Mouse (Mus musculus) Patski (cell line): ENCODE measurements around the gene Prkcb. TPM values are rescaled to one million over a fixed set of nuclear protein-coding genes. Genes with fewer than 3 reads are reported as not detected.

ENCODE experiments used
- ATAC-seq: fragments of 100-300 bp; one replicate; pipeline ENCODE4 v1.8.0; 2021
- CTCF ChIA-PET: fragments of 350-600 bp; sonication (Branson Sonifier 250); formaldehyde crosslinking; loops from one replicate; lab custom pipeline; 2022; ENCODE audit warnings: inconsistent platforms; lab: Charles Lee
- POLR2A ChIA-PET: fragments of 350-600 bp; sonication (Branson Sonifier 250); formaldehyde crosslinking; loops from one replicate; lab custom pipeline; 2022; ENCODE audit warnings: antibody characterized with exemption, inconsistent platforms; lab: Charles Lee
- DNase-seq: peaks from one replicate; pipeline ENCODE4 v3.0.0-alpha.2; 2011; ENCODE audit warnings: low read depth, low spot score
- H3K27me3 ChIP-seq: fragments of 371-371 bp; one replicate; pipeline ENCODE4 v1.5.1; 2021
- CTCF ChIP-seq: fragments of 100-300 bp; IDR thresholded peaks from one replicate; pipeline ENCODE4 v1.5.1; 2021
- in situ Hi-C: fragments of 300-500 bp; cut with MboI; formaldehyde crosslinking; loops from 3 replicates; pipeline ENCODE4 v1.11.1; 2018; ENCODE audit warnings: low pct_unique_long_range_greater_than_20kb, mixed read lengths
- polyA plus RNA-seq: library from polyadenylated mRNA; unstranded; gene quantifications from one replicate; pipeline ENCODE4 v1.2.3, GENCODE M21; 2021

The Prkcb gene
- polyA plus RNA-seq, 1 experiment from 2014 or later = not detected

DNA sequence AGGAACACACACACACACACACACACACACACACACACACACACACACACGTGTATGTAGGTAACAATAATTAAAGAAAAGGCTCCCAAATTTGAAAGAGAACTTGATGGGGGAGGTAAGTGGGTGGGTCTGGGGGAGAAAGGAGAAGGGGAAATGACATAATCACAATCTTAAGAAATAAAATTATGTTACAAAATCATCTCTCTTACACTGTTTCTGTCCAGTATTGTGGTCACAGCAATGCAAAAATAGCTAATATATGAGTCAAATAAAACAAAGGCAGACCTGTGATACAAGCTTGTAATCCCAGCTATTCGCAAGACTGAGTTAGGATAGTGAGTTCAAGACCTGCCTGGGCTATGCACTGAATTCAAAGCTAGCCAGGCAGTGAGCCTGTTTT, 94.7 kb downstream of the Prkcb start:
- no peak for ATAC-seq
- in situ Hi-C loops = no loop called here
- TF ChIP-seq CTCF = no peak
- ChIA-PET CTCF (no interaction called here), POLR2A (no interaction called here)
- DNase-seq = no peak
- peaks cover 9% of the 10 kb centered on the region for H3K27me3 ChIP-seq

DNA sequence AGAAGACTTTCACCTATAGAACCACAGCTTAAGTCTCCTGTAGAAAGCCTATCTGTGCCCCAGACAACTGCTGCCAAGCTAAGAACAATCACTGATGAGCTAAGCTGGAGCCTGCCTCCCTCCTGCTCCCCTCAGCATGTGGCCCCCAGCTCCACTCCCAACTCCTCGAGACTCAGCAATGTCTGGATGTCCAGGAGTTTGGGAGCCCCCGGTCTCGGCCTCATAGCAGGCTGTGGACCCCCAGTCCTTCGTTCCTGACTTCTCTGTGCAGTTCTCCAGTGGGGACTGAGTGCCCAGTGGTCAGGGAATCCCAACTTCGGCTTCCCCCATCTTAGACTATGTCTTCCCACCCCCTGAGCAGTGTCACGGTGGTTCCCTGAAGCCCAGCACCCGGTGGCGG, 96.3 kb downstream of the Prkcb start:
- no peak for ATAC-seq
- DNase-seq = no peak
- H3K27me3 ChIP-seq = peaks cover 14% of the 10 kb centered on the region
- ChIA-PET POLR2A (no interaction called here), CTCF (no interaction called here)
- TF ChIP-seq CTCF = no peak
- in situ Hi-C loops = no loop called here

GRCm38 (mm10) chr7:122386567-122386966, 98.0 kb downstream of the Prkcb start:
- no peak for TF ChIP-seq CTCF
- DNase-seq = no peak
- ATAC-seq = no peak
- ChIA-PET POLR2A (no interaction called here), CTCF (no interaction called here)
- in situ Hi-C loops = no loop called here
- H3K27me3 ChIP-seq = peaks cover 14% of the 10 kb centered on the region

- no peak for TF ChIP-seq CTCF
- H3K27me3 ChIP-seq = peaks cover 10% of the 10 kb centered on the region
- ATAC-seq (no peak), DNase-seq (no peak)
- POLR2A ChIA-PET = no interaction called here
- CTCF ChIA-PET = no interaction called here
- in situ Hi-C loops = no loop called here
These were observed 99.3 kb downstream of the Prkcb start for GRCm38 (mm10) chr7:122387896-122388295.

DNA sequence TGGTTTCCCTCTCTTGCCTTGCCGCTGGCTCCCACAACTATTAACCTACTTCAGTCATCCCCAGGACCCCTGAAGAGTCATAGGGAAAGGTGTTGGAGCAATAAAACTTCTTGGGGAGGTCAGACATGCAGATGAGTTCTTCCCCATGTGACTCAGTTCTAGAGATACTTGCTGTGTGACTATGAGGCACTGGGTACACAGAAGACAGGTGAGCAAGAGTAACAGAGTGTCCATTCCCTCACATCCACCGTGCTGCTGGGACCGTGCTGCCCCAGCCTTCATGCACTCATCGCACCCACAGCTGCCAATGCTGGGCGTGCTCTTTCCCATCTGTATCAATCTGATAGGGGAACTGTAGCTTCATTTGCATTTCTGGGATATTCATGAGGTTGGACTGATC, 100.3 kb downstream of the Prkcb start:
- POLR2A ChIA-PET = no interaction called here
- H3K27me3 ChIP-seq = peaks cover 15% of the 10 kb centered on the region
- DNase-seq (no peak), ATAC-seq (no peak)
- no peak for TF ChIP-seq CTCF
- CTCF ChIA-PET = no interaction called here
- in situ Hi-C loops = no loop called here

GRCm38 (mm10) chr7:122389633-122390032, 101.1 kb downstream of the Prkcb start:
- DNase-seq (no peak), ATAC-seq (no peak)
- no peak for TF ChIP-seq CTCF
- CTCF ChIA-PET = no interaction called here
- in situ Hi-C loops = no loop called here
- POLR2A ChIA-PET = no interaction called here
- peaks cover 15% of the 10 kb centered on the region for H3K27me3 ChIP-seq

DNA sequence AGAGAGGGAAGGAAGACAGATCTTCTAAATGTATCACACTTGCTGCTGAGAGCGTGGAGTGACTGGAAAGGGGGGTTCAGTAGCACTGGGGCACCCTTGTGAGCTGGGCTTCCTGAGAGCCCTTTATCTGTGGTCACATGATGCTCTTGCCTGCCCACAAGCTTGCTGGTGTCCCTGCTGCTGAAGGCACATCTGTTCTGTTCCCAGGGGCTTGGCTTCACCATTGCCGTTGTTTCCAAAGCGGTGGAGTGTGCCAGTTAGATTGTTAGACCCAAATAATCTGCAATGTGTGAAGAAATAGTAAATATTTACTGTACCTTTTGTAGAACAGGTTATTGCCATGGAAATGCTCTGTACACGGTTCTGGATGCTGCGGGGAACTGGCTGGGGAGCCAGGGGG, 101.6 kb downstream of the Prkcb start:
- H3K27me3 ChIP-seq = peaks cover 15% of the 10 kb centered on the region
- in situ Hi-C loops = no loop called here
- no peak for TF ChIP-seq CTCF
- DNase-seq = no peak
- CTCF ChIA-PET = no interaction called here
- ATAC-seq = no peak
- POLR2A ChIA-PET = no interaction called here

DNA sequence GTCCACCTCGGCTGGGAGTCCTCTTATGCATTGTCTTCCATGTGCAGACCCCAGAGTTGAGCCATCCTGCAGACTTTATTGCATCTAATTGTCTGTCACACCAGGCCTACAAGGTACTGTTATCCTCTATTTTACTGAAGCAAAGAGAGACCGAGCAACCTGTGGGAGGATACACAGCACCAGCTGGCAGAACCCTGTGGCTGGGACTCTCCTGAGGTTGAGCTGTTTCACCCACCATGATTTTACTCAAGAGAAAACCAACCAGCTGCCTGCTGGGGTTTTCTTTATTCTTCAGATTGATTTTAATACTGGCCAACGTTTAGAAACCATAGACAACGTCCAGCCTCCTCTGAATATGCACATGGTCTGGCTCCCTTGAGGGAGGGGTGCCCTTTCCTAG, 102.1 kb downstream of the Prkcb start:
- no peak for ATAC-seq
- ChIA-PET POLR2A (no interaction called here), CTCF (no interaction called here)
- DNase-seq = no peak
- in situ Hi-C loops = no loop called here
- peaks cover 15% of the 10 kb centered on the region for H3K27me3 ChIP-seq
- no peak for TF ChIP-seq CTCF

GRCm38 (mm10) chr7:122391382-122391781, 102.8 kb downstream of the Prkcb start:
- DNase-seq (no peak), ATAC-seq (no peak)
- TF ChIP-seq CTCF = no peak
- ChIA-PET POLR2A (no interaction called here), CTCF (no interaction called here)
- H3K27me3 ChIP-seq = peaks cover 11% of the 10 kb centered on the region
- in situ Hi-C loops = no loop called here

DNA sequence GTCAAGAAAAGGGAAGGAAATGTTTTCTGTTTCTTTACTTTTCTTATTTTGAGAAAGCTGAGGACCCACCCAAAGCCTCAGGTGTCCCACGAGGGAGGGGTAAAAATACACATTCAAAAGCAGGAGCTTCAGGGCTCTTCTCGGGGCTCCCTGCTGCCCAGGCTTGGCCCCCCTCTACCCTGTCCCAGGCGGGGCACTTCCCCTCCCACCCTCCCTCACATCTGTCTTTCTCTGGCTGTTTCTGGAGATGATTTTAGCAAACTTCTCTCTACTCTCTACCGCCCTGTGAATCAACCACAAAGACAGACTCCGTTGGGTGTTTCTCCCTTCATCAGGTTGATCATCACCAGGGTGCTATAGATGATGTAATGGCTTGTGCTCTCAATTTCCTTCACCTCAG, 105.4 kb downstream of the Prkcb start:
- DNase-seq = no peak

GRCm38 (mm10) chr7:122395159-122395975, 106.8 kb downstream of the Prkcb start:
- POLR2A ChIA-PET = no interaction called here
- ATAC-seq = no peak
- peaks cover 5% of the 10 kb centered on the region for H3K27me3 ChIP-seq
- in situ Hi-C loops = no loop called here
- no peak for TF ChIP-seq CTCF
- CTCF ChIA-PET = no interaction called here
- no peak for DNase-seq

More for the DNA sequence above, 105.4 kb downstream of the Prkcb start:
- ChIA-PET CTCF (no interaction called here), POLR2A (no interaction called here)
- ATAC-seq = no peak
- in situ Hi-C loops = no loop called here
- TF ChIP-seq CTCF = no peak
- peaks cover 7% of the 10 kb centered on the region for H3K27me3 ChIP-seq

GRCm38 (mm10) chr7:122395976-122396315, 107.4 kb downstream of the Prkcb start:
- ChIA-PET POLR2A (no interaction called here), CTCF (no interaction called here)
- in situ Hi-C loops = no loop called here
- peaks cover 5% of the 10 kb centered on the region for H3K27me3 ChIP-seq
- ATAC-seq (no peak), DNase-seq (no peak)
- no peak for TF ChIP-seq CTCF
